Mouse (Mus musculus): Measurements from ENCODE around the gene Slc38a1.

- no peak for TF ChIP-seq CTCF (IDR thresholded peaks at IDR 0.05; ENCODE audit: borderline replicate concordance, insufficient read depth, low read depth, low read length)
- no peak for TF ChIP-seq POLR2A (IDR thresholded peaks at IDR 0.05; ENCODE audit: borderline replicate concordance, insufficient read depth, low read length)
These were observed 15.8 kb downstream of the Slc38a1 start for GRCm38 (mm10) chr15:96626871-96627270.

All from cerebellum, adult 2 months (tissue).